Mouse (Mus musculus) activated CD4-positive, CD25-positive, alpha-beta regulatory T cell, adult 4 months (primary cell): ENCODE data around the gene Gls2. TPM values are rescaled to one million over a fixed set of nuclear protein-coding genes. Genes with fewer than 3 reads are reported as not detected.

Experiments used
- ATAC-seq: one replicate; pipeline ENCODE4 v1.8.0; 2017
- polyA plus RNA-seq, 2 experiments: library from polyadenylated mRNA; unstranded; fragments of 100-300 nt; shearing (Covaris generic); gene quantifications; one replicate each; pipeline ENCODE4 v1.2.1; 2017

Gene Gls2
- polyA plus RNA-seq, 2 experiments from 2014 or later, result 0.26 TPM; not detected in 1

GRCm38 (mm10) chr10:128231697-128232419, 37.6 kb downstream of the Gls2 start, which contains the start of gene Timeless:
Gene Timeless, plus strand, starts transcription at chr10:128232065.
- ATAC-seq, result peak; percentile 68

DNA sequence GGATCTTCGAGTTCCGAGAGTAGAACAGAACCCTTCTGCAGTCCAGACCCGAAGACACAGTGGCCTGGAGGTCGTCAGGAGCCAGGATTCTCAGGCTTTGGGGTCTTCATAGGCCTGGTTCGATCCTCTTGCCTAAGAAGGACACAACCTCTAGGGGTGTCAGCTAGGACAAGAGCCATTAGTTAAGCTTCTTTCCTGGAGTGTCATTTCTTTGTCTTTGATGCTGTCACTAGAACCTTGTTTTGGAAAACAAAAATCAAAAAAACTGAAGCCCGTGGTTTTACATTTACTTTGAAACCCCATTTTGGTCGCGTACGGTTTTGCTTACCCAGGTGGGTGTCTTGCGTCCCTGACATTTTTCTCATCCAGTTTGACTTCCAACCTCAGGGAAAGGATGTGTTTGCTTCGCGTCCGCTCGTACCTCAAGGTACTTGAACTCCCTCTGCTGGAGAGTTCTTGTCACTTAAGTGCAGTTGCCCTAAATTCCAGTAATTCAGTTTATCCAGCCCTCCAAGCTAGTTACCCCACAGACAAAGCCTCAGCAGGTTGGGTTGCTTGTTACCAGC, 38.2 kb downstream of the Gls2 start:
- peak; percentile 48 for ATAC-seq

DNA sequence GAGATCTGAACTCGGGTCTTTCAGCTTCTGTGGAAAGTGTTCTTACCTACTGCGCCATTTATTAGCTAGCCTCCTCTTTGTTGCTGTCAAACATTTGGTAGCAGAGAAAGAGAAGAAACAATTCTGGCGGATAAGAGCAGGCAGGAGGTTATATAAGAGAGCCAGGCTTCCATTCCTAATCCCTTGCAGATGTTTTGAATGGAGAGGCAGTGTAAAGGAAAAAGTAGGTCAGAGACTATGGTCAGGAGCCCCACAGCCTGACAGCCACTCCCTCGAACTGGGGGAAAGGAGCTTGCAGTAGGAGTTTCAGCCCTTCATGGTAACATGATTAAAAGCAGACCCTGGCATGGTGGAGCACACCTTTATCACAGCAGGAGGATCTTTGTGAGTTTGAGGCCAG, 42.1 kb downstream of the Gls2 start:
- ATAC-seq, result no peak

GRCm38 (mm10) chr10:128237807-128238480, 43.7 kb downstream of the Gls2 start:
- no peak for ATAC-seq

GRCm38 (mm10) chr10:128239140-128239539, 44.9 kb downstream of the Gls2 start:
- no peak for ATAC-seq

DNA sequence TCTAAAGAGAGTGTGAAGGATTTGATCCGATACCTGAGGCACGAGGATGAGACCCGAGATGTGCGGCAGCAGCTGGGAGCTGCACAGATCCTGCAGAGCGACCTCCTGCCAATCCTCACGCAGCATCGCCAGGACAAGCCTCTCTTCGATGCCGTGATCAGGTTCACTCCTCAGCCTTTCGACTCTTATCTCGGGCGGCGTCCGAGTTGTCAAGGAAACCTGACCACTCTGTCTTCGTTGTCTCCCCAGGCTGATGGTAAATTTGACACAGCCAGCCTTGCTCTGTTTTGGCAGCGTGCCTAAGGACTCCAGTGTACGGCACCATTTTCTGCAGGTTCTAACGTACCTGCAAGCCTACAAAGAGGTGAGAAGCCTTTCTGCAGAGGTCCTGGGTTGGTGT, 45.9 kb downstream of the Gls2 start:
- no peak for ATAC-seq

GRCm38 (mm10) chr10:128243252-128243651, 49.0 kb downstream of the Gls2 start:
- ATAC-seq, result no peak

GRCm38 (mm10) chr10:128244121-128244520, 49.9 kb downstream of the Gls2 start:
- ATAC-seq, result no peak

DNA sequence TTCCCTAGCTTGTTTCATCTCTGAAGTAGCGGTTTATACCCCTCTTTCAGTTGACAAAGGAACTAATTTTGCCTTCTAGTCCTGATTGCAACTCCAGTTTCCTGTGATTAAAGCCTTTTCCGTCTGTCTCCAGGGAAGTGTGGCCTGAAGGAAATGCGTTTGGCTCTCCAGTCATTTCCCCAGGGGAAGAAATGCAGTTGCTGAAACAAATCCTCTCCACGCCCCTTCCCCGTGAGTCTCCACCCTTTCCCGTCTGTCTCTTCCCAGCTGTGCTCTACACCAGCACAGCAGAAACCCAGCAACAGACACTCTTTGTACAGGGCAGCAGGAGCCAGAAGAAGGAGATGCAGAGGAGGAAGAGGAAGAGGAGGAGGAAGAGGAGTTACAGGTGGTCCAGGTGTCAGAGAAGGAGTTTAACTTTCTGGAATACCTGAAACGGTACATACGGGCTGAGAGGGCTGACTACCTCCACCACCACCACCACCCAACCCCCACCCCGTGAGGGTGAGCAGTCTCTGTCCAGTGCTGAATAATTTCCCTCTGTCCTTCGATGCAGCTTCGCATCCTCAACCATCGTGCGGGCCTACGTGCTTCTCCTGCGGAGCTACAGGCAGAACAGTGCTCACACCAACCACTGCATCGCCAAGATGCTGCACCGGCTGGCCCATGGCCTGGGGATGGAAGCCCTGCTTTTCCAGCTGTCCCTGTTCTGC, 52.9 kb downstream of the Gls2 start:
- ATAC-seq, result no peak

DNA sequence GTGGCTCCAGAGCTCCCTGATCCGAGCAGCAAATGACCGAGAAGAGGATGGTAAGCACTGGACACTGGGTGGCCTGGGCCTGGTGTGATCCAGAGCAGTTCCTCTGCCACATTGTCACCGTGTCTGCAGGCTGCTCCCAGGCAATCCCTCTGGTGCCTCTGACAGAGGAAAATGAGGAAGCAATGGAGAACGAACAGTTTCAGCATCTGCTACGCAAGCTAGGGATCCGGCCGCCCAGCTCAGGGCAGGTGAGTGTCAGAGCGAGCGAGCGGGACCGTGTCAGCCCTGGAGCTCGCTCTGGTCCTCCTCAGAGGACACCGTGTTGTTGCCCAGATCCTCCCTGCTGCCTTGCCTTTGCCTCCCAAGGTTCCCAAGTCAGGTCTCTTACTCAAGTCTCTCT, 56.3 kb downstream of the Gls2 start:
- ATAC-seq, result no peak

DNA sequence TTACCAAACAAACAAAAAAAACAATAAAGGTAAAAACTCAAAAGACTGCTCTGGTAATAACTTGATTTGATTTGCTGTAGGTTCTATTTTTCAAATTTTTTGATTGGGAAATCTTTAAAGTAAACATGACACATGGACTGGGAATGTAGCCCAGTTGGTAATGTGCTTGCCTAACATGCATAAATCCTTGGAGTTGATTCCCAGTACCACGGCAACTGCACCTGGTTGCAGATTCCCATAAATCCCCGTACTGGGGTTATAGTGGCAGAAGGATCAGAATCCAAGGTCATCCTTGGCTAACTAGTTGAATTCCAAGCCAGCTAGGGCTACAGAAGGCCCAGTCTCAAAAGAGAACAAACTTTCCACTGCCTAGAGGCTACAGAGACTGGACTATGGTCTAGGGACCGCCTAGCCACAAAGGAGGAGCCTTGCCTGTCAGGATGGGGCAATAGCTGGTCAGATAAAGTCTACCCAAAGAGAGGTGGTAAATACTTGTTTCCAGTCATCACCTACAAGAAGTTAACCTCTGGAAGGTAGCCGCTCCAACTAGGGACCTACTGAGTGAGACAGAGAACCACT, 59.5 kb downstream of the Gls2 start, which contains the start of gene Apon:
Apon (plus strand) TSS at position 420 of the 579 bp plus-strand sequence.
- ATAC-seq, result no peak

DNA sequence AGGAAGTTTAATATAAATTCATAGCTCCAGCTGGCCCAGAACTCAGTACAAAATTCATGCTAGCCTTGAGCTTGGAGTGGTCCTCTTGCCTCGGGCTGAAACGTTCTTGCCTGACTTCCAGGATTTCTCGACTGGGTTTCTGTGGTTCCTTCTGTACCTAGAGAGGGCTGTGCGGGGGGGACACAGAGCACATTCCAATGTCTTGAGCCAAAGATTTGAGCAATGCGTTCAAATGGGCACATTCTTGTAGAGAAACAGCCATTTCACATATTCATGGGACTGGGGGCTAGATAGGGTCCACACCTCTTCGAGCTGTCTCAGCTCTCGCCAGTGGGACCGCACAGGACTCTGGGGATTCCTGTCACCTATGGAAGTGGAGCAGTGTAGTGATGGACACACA, 61.7 kb downstream of the Gls2 start:
- ATAC-seq, result no peak

DNA sequence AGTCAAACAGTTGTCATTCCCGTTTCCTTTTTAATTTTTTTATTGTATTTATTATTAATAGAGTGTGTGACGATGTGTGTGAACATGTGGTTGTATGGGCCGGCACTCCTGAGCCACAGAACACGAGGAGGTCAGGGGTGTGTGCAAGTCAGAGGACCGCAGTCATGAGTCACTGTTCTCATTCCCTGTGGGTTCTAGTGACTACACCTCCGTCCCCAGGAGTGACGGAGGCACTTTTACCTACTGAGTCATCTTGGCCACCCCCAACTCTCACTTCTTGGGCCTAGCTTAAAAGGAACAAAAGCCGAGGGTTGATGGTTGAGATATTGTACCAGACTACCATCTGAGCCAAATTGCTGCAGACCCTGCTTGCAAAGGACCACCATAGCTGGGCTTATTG, 62.1 kb downstream of the Gls2 start:
- ATAC-seq, result no peak

DNA sequence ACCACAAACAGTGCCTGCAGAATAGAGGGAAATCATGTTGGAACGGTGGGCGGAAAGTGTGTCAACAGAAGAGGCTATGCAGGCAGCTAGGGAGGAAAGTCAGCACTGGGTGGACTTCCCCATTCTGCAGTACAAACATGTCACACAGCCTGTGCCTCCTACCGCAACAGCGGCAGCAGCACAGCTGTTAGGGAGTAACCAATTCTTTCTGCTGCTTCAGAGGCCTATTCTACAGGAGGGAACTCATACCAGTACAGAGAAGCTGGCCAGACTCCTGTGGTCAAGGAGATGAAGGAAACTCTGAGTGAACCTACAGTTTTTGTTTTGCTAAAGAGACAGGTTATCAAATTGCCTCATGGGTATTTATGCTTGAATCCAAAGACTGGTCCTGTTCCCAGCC, 64.7 kb downstream of the Gls2 start:
- no peak for ATAC-seq

Other genes starting within 250 kb of the Gls2 start
- not detected for gene Hsd17b6, start 186.8 kb upstream of the Gls2 start, polyA plus RNA-seq
- 10 to 100 TPM; 26.5 to 37.8 TPM for gene Prim1, start 179.3 kb upstream of the Gls2 start, polyA plus RNA-seq
- gene Naca, start 158.9 kb upstream of the Gls2 start, polyA plus RNA-seq, result 1,000 to 10,000 TPM; 1,124 to 1,330 TPM
- 100 to 1,000 TPM; 194 to 285 TPM for gene Ptges3, start 135.5 kb upstream of the Gls2 start, polyA plus RNA-seq
- 100 to 1,000 TPM; 413 to 469 TPM for gene Atp5b, start 111.2 kb upstream of the Gls2 start, polyA plus RNA-seq
- 10 to 100 TPM; 44.1 to 53.3 TPM for gene Baz2a, start 102.9 kb upstream of the Gls2 start, polyA plus RNA-seq
- 10 to 100 TPM; 20.9 to 25.0 TPM for gene Rbms2, start 14.2 kb upstream of the Gls2 start, polyA plus RNA-seq
- gene Spryd4, start 17.4 kb downstream of the Gls2 start, polyA plus RNA-seq, result 10 to 100 TPM; 13.3 to 15.6 TPM
- gene Mip, start 31.4 kb downstream of the Gls2 start, polyA plus RNA-seq, result not detected
- gene Timeless, start 37.6 kb downstream of the Gls2 start, polyA plus RNA-seq, result 10 to 100 TPM; 23.7 to 35.9 TPM
- gene Apon, start 59.6 kb downstream of the Gls2 start, polyA plus RNA-seq, result not detected
- not detected for gene Apof, start 74.2 kb downstream of the Gls2 start, polyA plus RNA-seq
- 10 to 100 TPM; 45.6 to 66.1 TPM for gene Stat2, start 76.1 kb downstream of the Gls2 start, polyA plus RNA-seq
- gene Il23a, start 104.3 kb downstream of the Gls2 start, polyA plus RNA-seq, result not detected
- gene Pan2, start 108.9 kb downstream of the Gls2 start, polyA plus RNA-seq, result 10 to 100 TPM; 18.9 to 21.1 TPM
- 100 to 1,000 TPM in 1 of 2 experiments, 10 to 100 TPM in 1; 96.7 to 115 TPM for gene Cnpy2, start 128.0 kb downstream of the Gls2 start, polyA plus RNA-seq
- gene Cs, start 143.3 kb downstream of the Gls2 start, polyA plus RNA-seq, result 100 to 1,000 TPM; 145 to 149 TPM
- 10 to 100 TPM; 14.3 to 20.3 TPM for gene Coq10a, start 174.5 kb downstream of the Gls2 start, polyA plus RNA-seq
- gene Ankrd52, start 182.7 kb downstream of the Gls2 start, polyA plus RNA-seq, result 1 to 10 TPM; 2.6 to 4.5 TPM
- not detected for gene Slc39a5, start 206.8 kb downstream of the Gls2 start, polyA plus RNA-seq
- 10 to 100 TPM; 75.0 to 81.0 TPM for gene Nabp2, start 217.0 kb downstream of the Gls2 start, polyA plus RNA-seq
- gene Rnf41, start 217.2 kb downstream of the Gls2 start, polyA plus RNA-seq, result 10 to 100 TPM; 26.1 to 39.3 TPM